Mouse (Mus musculus) hindbrain, embryonic 13.5 days (tissue): ENCODE results near the gene St8sia4. TPM values are rescaled to one million over a fixed set of nuclear protein-coding genes. Genes with fewer than 3 reads are reported as not detected.
A peak's percentile ranks its signal among the peaks of the same experiment; 100 is the strongest.

ENCODE experiments used
- ATAC-seq: fragments of 200-750 bp; cut with Nextera tagmentation; 2 replicates; pipeline ENCODE4 v1.8.0; 2017; ENCODE audit warnings: moderate TSS enrichment; ENCODE audit not compliant: low FRiP score
- H3K27ac ChIP-seq: fragments of 300-500 bp; sonication (generic); 2 replicates; pipeline ENCODE4 v1.5.1; 2015; ENCODE audit warnings: inconsistent platforms, mild to moderate bottlenecking, moderate library complexity
- H3K27me3 ChIP-seq: fragments of 300-500 bp; sonication (generic); 2 replicates; pipeline ENCODE4 v1.6.1; 2015; ENCODE audit warnings: mild to moderate bottlenecking, inconsistent platforms
- H3K36me3 ChIP-seq: fragments of 300-500 bp; sonication (generic); 2 replicates; pipeline ENCODE4 v1.6.1; 2015; ENCODE audit warnings: mild to moderate bottlenecking, inconsistent platforms
- H3K4me1 ChIP-seq: fragments of 300-500 bp; sonication (generic); replicated peaks from 2 replicates; pipeline ENCODE4 v1.6.1; 2015; ENCODE audit warnings: inconsistent platforms
- H3K4me2 ChIP-seq: fragments of 300-500 bp; sonication (generic); 2 replicates; pipeline ENCODE4 v1.6.1; 2015; ENCODE audit warnings: inconsistent platforms, mild to moderate bottlenecking, moderate library complexity
- H3K4me3 ChIP-seq: fragments of 300-500 bp; sonication (generic); 2 replicates; pipeline ENCODE4 v1.5.1; 2015; ENCODE audit warnings: mild to moderate bottlenecking, inconsistent platforms
- H3K9ac ChIP-seq: fragments of 300-500 bp; sonication (generic); 2 replicates; pipeline ENCODE4 v1.6.1; 2015; ENCODE audit warnings: mild to moderate bottlenecking, inconsistent platforms
- H3K9me3 ChIP-seq: fragments of 300-500 bp; sonication (generic); 2 replicates; pipeline ENCODE4 v1.6.1; 2016; ENCODE audit warnings: inconsistent platforms
- WGBS: fragments of 180-500 bp; shearing (Covaris S2); methylation state at CpG from one replicate; pipeline ENCODE4 v1.1.7; 2015; 5-methylcytosine and 5-hydroxymethylcytosine counted together
- polyA plus RNA-seq: library from polyadenylated mRNA; unstranded; fragments of >200 nt; fragmentation: Nextera tagmentation; extraction: Ambion mirVana; gene quantifications from 2 replicates; pipeline ENCODE4 v1.2.1, GENCODE M21; 2015

The St8sia4 gene
- polyA plus RNA-seq: 35.8 and 36.4 TPM in 2 replicates

- peak within 1 kb of the TSS; percentile 92 for H3K27ac ChIP-seq
- no peaks in the 10 kb centered on the region for H3K27me3 ChIP-seq
- peak within 1 kb of the TSS; percentile 70 for H3K4me3 ChIP-seq
- H3K9me3 ChIP-seq: no peaks in the 10 kb centered on the region
- ATAC-seq: peak; percentile 97
- WGBS: under 1% methylated on average over 52 of the region's 52 CpGs
- peaks cover 15% of the 10 kb centered on the region for H3K4me1 ChIP-seq
- H3K9ac ChIP-seq: peak within 1 kb of the TSS; percentile 87
- peak within 1 kb of the TSS; percentile 82 for H3K4me2 ChIP-seq
- no peaks in the 10 kb centered on the region for H3K36me3 ChIP-seq
Measured at GRCm38 (mm10) chr1:95667435-95668252, at the start of gene St8sia4. Gene St8sia4 (minus strand): TSS chr1:95667571.

- Histone ChIP-seq H3K27ac (no peak overlapping the region), H3K4me3 (no peak overlapping the region), H3K4me2 (no peak overlapping the region), H3K9ac (no peak overlapping the region), H3K9me3 (no peaks in the 10 kb centered on the region), H3K4me1 (no peaks in the 10 kb centered on the region), H3K27me3 (no peaks in the 10 kb centered on the region), H3K36me3 (no peaks in the 10 kb centered on the region)
- no peak for ATAC-seq
- WGBS: 84% methylated on average over 3 of the region's 3 CpGs
Measured at GRCm38 (mm10) chr1:95709181-95709580, 41.8 kb upstream of the St8sia4 start.

- Histone ChIP-seq H3K4me1 (no peaks in the 10 kb centered on the region), H3K4me3 (no peak overlapping the region), H3K9ac (no peak overlapping the region), H3K27me3 (no peaks in the 10 kb centered on the region), H3K4me2 (no peak overlapping the region), H3K9me3 (no peaks in the 10 kb centered on the region), H3K36me3 (no peaks in the 10 kb centered on the region), H3K27ac (no peak overlapping the region)
- no peak for ATAC-seq
Measured at GRCm38 (mm10) chr1:95699903-95700302, 32.5 kb upstream of the St8sia4 start.

GRCm38 (mm10) chr1:95674052-95674451 is 6.7 kb upstream of the St8sia4 start:
- Histone ChIP-seq H3K9ac (no peak overlapping the region), H3K9me3 (no peaks in the 10 kb centered on the region), H3K4me3 (no peak overlapping the region), H3K4me2 (no peak overlapping the region), H3K36me3 (no peaks in the 10 kb centered on the region), H3K27me3 (no peaks in the 10 kb centered on the region), H3K27ac (no peak overlapping the region), H3K4me1 (no peaks in the 10 kb centered on the region)
- 81% methylated on average over 3 of the region's 3 CpGs for WGBS
- ATAC-seq: no peak

GRCm38 (mm10) chr1:95668253-95668805 is 958 bp upstream of the St8sia4 start:
- WGBS: under 1% methylated on average over 6 of the region's 6 CpGs
- peak overlapping the region; percentile 82 for H3K4me2 ChIP-seq
- peak overlapping the region; percentile 92 for H3K27ac ChIP-seq
- peak overlapping the region; percentile 70 for H3K4me3 ChIP-seq
- no peak for ATAC-seq
- peaks cover 15% of the 10 kb centered on the region for H3K4me1 ChIP-seq
- peak overlapping the region; percentile 87 for H3K9ac ChIP-seq
- no peaks in the 10 kb centered on the region for H3K9me3 ChIP-seq
- no peaks in the 10 kb centered on the region for H3K27me3 ChIP-seq
- no peaks in the 10 kb centered on the region for H3K36me3 ChIP-seq

- ATAC-seq: peak; percentile 10
Measured at GRCm38 (mm10) chr1:95666541-95667320, 640 bp downstream of the St8sia4 start.

GRCm38 (mm10) chr1:95665951-95666484 is 1.4 kb downstream of the St8sia4 start:
- peaks cover 17% of the 10 kb centered on the region for H3K4me1 ChIP-seq
- peak overlapping the region; percentile 82 for H3K4me2 ChIP-seq
- H3K9me3 ChIP-seq: no peaks in the 10 kb centered on the region
- H3K36me3 ChIP-seq: no peaks in the 10 kb centered on the region
- no peaks in the 10 kb centered on the region for H3K27me3 ChIP-seq
- H3K4me3 ChIP-seq: peak overlapping the region; percentile 70
- peak overlapping the region; percentile 87 for H3K9ac ChIP-seq
- WGBS: 2% methylated on average over 17 of the region's 17 CpGs
- H3K27ac ChIP-seq: peak overlapping the region; percentile 86
- ATAC-seq: no peak

More at GRCm38 (mm10) chr1:95666541-95667320, 640 bp downstream of the St8sia4 start:
- no peaks in the 10 kb centered on the region for H3K36me3 ChIP-seq
- peak overlapping the region; percentile 87 for H3K9ac ChIP-seq
- peak overlapping the region; percentile 82 for H3K4me2 ChIP-seq
- peak overlapping the region; percentile 70 for H3K4me3 ChIP-seq
- H3K4me1 ChIP-seq: peaks cover 15% of the 10 kb centered on the region
- peak overlapping the region; percentile 92 for H3K27ac ChIP-seq
- no peaks in the 10 kb centered on the region for H3K9me3 ChIP-seq
- WGBS: under 1% methylated on average over 14 of the region's 14 CpGs
- no peaks in the 10 kb centered on the region for H3K27me3 ChIP-seq

- H3K4me3 ChIP-seq: peak overlapping the region; percentile 70
- ATAC-seq: peak; percentile 35
- 13% methylated on average over 22 of the region's 22 CpGs for WGBS
Measured at GRCm38 (mm10) chr1:95664969-95665702, 2.2 kb downstream of the St8sia4 start.

GRCm38 (mm10) chr1:95664321-95664825 is 3.0 kb downstream of the St8sia4 start:
- Histone ChIP-seq H3K4me3 (peak overlapping the region; percentile 70), H3K27ac (peak overlapping the region; percentile 86), H3K9me3 (no peaks in the 10 kb centered on the region), H3K36me3 (no peaks in the 10 kb centered on the region), H3K4me1 (peaks cover 17% of the 10 kb centered on the region), H3K27me3 (no peaks in the 10 kb centered on the region), H3K4me2 (peak overlapping the region; percentile 82), H3K9ac (peak overlapping the region; percentile 87)
- ATAC-seq: no peak
- 19% methylated on average over 4 of the region's 4 CpGs for WGBS

More at GRCm38 (mm10) chr1:95664969-95665702, 2.2 kb downstream of the St8sia4 start:
- H3K9me3 ChIP-seq: no peaks in the 10 kb centered on the region
- no peaks in the 10 kb centered on the region for H3K36me3 ChIP-seq
- H3K4me2 ChIP-seq: peak overlapping the region; percentile 82
- H3K4me1 ChIP-seq: peaks cover 17% of the 10 kb centered on the region
- H3K27me3 ChIP-seq: no peaks in the 10 kb centered on the region
- H3K27ac ChIP-seq: peak overlapping the region; percentile 86
- H3K9ac ChIP-seq: peak overlapping the region; percentile 87

- no peaks in the 10 kb centered on the region for H3K27me3 ChIP-seq
- H3K4me2 ChIP-seq: no peak overlapping the region
- 80% methylated on average over 5 of the region's 5 CpGs for WGBS
- H3K9ac ChIP-seq: no peak overlapping the region
- ATAC-seq: no peak
- H3K4me3 ChIP-seq: no peak overlapping the region
- 0 out of 2 replicates have a peak, but pooled peaks cover 2% of the 10 kb centered on the region for H3K4me1 ChIP-seq
- no peak overlapping the region for H3K27ac ChIP-seq
- H3K9me3 ChIP-seq: no peaks in the 10 kb centered on the region
- peaks cover 10% of the 10 kb centered on the region; the same call in 1 of the 2 replicates for H3K36me3 ChIP-seq
Measured at GRCm38 (mm10) chr1:95657051-95657668, 10.2 kb downstream of the St8sia4 start.

GRCm38 (mm10) chr1:95655564-95655963 is 11.8 kb downstream of the St8sia4 start:
- no peak overlapping the region for H3K9ac ChIP-seq
- no peaks in the 10 kb centered on the region for H3K27me3 ChIP-seq
- peaks cover 12% of the 10 kb centered on the region; the same call in 1 of the 2 replicates for H3K36me3 ChIP-seq
- no peaks in the 10 kb centered on the region for H3K4me1 ChIP-seq
- H3K4me2 ChIP-seq: no peak overlapping the region
- H3K9me3 ChIP-seq: no peaks in the 10 kb centered on the region
- ATAC-seq: no peak
- no peak overlapping the region for H3K4me3 ChIP-seq
- WGBS: 87% methylated on average over 9 of the region's 9 CpGs
- H3K27ac ChIP-seq: no peak overlapping the region
